Mouse (Mus musculus) spleen, adult 2 months (tissue): Measurements from ENCODE around the gene Med24.

ENCODE experiments used
- CTCF ChIP-seq: fragments of 200-500 bp; IDR thresholded peaks from 2 replicates; pipeline ENCODE4 v1.5.1; 2011; ENCODE audit warnings: mild to moderate bottlenecking, inconsistent platforms; ENCODE audit not compliant: insufficient read depth, insufficient read length, insufficient replicate concordance; ENCODE audit errors: extremely low read depth
- POLR2A ChIP-seq: fragments of 200-500 bp; IDR thresholded peaks from 2 replicates; pipeline ENCODE4 v1.6.1; 2011; ENCODE audit warnings: low read depth, low read length, inconsistent platforms

GRCm38 (mm10) chr11:98763502-98763861 lies 34.2 kb upstream of the Med24 start:
- TF ChIP-seq CTCF, result no peak
- no peak for TF ChIP-seq POLR2A
